Mouse (Mus musculus) erythroblast, adult 5-6 weeks (primary cell): Measurements from ENCODE around the gene Ube2f. TPM values are rescaled to one million over a fixed set of nuclear protein-coding genes. Genes with fewer than 3 reads are reported as not detected.

Source experiments
- ATAC-seq: replicated peaks from 2 replicates; pipeline ENCODE4 v1.8.0; 2016; ENCODE audit warnings: moderate number of reproducible peaks, mild to moderate bottlenecking, moderate TSS enrichment, inconsistent platforms; ENCODE audit not compliant: poor library complexity, low FRiP score, severe bottlenecking
- total RNA-seq, 2 experiments: library from RNA; stranded (forward) in 1 of 2; stranded (reverse) in 1 of 2; fragments of 150-400 nt in 1 of 2; fragments of 200-764, 138-1000 nt in 1 of 2; gene quantifications; 2 replicates each; pipeline versions ENCODE4 v1.2.3 to v1.2.4; 2015 to 2017; ENCODE audit warnings: low replicate concordance in 2 of 2

The Ube2f gene
- total RNA-seq, 2 experiments from 2014 or later, result 187 to 221 TPM

- no peak for ATAC-seq
Observed at GRCm38 (mm10) chr1:91333582-91333981, 83.5 kb downstream of the Ube2f start.

GRCm38 (mm10) chr1:91337355-91337754, 87.3 kb downstream of the Ube2f start:
- ATAC-seq, result no peak

Other genes with a start within 250 kb of the Ube2f start
- 0.58 and 8.4 TPM in 2 replicates for gene Rbm44, start 105.2 kb upstream of the Ube2f start, total RNA-seq (2015; ENCODE audit: low replicate concordance)
- 0.70 and 4.1 TPM in 2 replicates for gene Rbm44, start 105.2 kb upstream of the Ube2f start, total RNA-seq (2017; ENCODE audit: low replicate concordance)
- 25.9 and 28.2 TPM in 2 replicates for gene Ramp1, start 70.5 kb upstream of the Ube2f start, total RNA-seq (2015; ENCODE audit: low replicate concordance)
- gene Ramp1, start 70.5 kb upstream of the Ube2f start, total RNA-seq (2017; ENCODE audit: low replicate concordance), result 15.9 and 17.1 TPM in 2 replicates
- gene Scly, start 48.0 kb downstream of the Ube2f start, total RNA-seq (2015; ENCODE audit: low replicate concordance), result 6.9 and 15.3 TPM in 2 replicates
- gene Scly, start 48.0 kb downstream of the Ube2f start, total RNA-seq (2017; ENCODE audit: low replicate concordance), result 16.6 and 18.8 TPM in 2 replicates
- gene Espnl, start 71.8 kb downstream of the Ube2f start, total RNA-seq (2015; ENCODE audit: low replicate concordance), result not detected in 2 replicates
- 0.14 and 0.26 TPM in 2 replicates for gene Espnl, start 71.8 kb downstream of the Ube2f start, total RNA-seq (2017; ENCODE audit: low replicate concordance)
- not detected in 2 replicates for gene Klhl30, start 100.7 kb downstream of the Ube2f start, total RNA-seq (2015; ENCODE audit: low replicate concordance)
- gene Klhl30, start 100.7 kb downstream of the Ube2f start, total RNA-seq (2017; ENCODE audit: low replicate concordance), result 0.51 and 0.56 TPM in 2 replicates
- gene Erfe, start 116.1 kb downstream of the Ube2f start, total RNA-seq (2015; ENCODE audit: low replicate concordance), result 0.42 and 2.7 TPM in 2 replicates
- gene Erfe, start 116.1 kb downstream of the Ube2f start, total RNA-seq (2017; ENCODE audit: low replicate concordance), result 0.70 TPM in 1 of 2 replicates, not detected in the other
- gene Ilkap, start 148.5 kb downstream of the Ube2f start, total RNA-seq (2015; ENCODE audit: low replicate concordance), result 32.6 and 82.0 TPM in 2 replicates
- gene Ilkap, start 148.5 kb downstream of the Ube2f start, total RNA-seq (2017; ENCODE audit: low replicate concordance), result 55.6 and 70.8 TPM in 2 replicates
- 2.5 and 4.8 TPM in 2 replicates for gene Hes6, start 163.7 kb downstream of the Ube2f start, total RNA-seq (2015; ENCODE audit: low replicate concordance)
- 4.2 and 5.0 TPM in 2 replicates for gene Hes6, start 163.7 kb downstream of the Ube2f start, total RNA-seq (2017; ENCODE audit: low replicate concordance)
- gene Per2, start 209.0 kb downstream of the Ube2f start, total RNA-seq (2015; ENCODE audit: low replicate concordance), result 1.9 and 2.7 TPM in 2 replicates
- 1.7 and 2.0 TPM in 2 replicates for gene Per2, start 209.0 kb downstream of the Ube2f start, total RNA-seq (2017; ENCODE audit: low replicate concordance)
- 1.0 and 1.3 TPM in 2 replicates for gene Traf3ip1, start 244.3 kb downstream of the Ube2f start, total RNA-seq (2015; ENCODE audit: low replicate concordance)
- gene Traf3ip1, start 244.3 kb downstream of the Ube2f start, total RNA-seq (2017; ENCODE audit: low replicate concordance), result 0.51 and 2.6 TPM in 2 replicates